Mouse (Mus musculus) liver, postnatal 0 days (tissue): Measurements from ENCODE around the gene Sec14l3. TPM values are rescaled to one million over a fixed set of nuclear protein-coding genes. Genes with fewer than 3 reads are reported as not detected.

Source experiments
- ATAC-seq: fragments of 200-750 bp; cut with Nextera tagmentation; 2 replicates; pipeline ENCODE4 v1.8.0; 2017; ENCODE audit warnings: mild to moderate bottlenecking, moderate library complexity
- DNase-seq: peaks from one replicate; pipeline ENCODE4 v3.0.0-alpha.2; 2016
- H3K27ac ChIP-seq: fragments of 300-500 bp; sonication (generic); 2 replicates; pipeline ENCODE4 v1.5.1; 2014; ENCODE audit warnings: antibody characterized with exemption, moderate library complexity, mild to moderate bottlenecking, low read depth
- H3K27me3 ChIP-seq: fragments of 300-500 bp; sonication (generic); 2 replicates; pipeline ENCODE4 v1.6.1; 2014; ENCODE audit warnings: low read length, control low read depth, mixed read lengths; ENCODE audit not compliant: insufficient read depth
- H3K36me3 ChIP-seq: fragments of 300-500 bp; sonication (generic); replicated peaks from 2 replicates; pipeline ENCODE4 v1.6.1; 2014; ENCODE audit warnings: mild to moderate bottlenecking, control low read depth, low read length, moderate library complexity, mixed read lengths; ENCODE audit not compliant: insufficient read depth
- H3K4me1 ChIP-seq: fragments of 300-500 bp; sonication (generic); 2 replicates; pipeline ENCODE4 v1.6.1; 2014; ENCODE audit warnings: antibody characterized with exemption, mild to moderate bottlenecking, control low read depth; ENCODE audit not compliant: insufficient read depth
- H3K4me2 ChIP-seq: fragments of 300-500 bp; sonication (generic); 2 replicates; pipeline ENCODE4 v1.6.1; 2014; ENCODE audit warnings: low read depth, mild to moderate bottlenecking, low read length, moderate library complexity, mixed read lengths
- H3K4me3 ChIP-seq: fragments of 300-500 bp; sonication (generic); 2 replicates; pipeline ENCODE4 v1.5.1; 2014; ENCODE audit warnings: low read depth, low read length
- H3K9ac ChIP-seq: fragments of 300-500 bp; sonication (generic); replicated peaks from 2 replicates; pipeline ENCODE4 v1.6.1; 2014; ENCODE audit warnings: mild to moderate bottlenecking, moderate library complexity
- H3K9me3 ChIP-seq: fragments of 300-500 bp; sonication (generic); 2 replicates; pipeline ENCODE4 v1.6.1; 2016; ENCODE audit warnings: mild to moderate bottlenecking, control low read depth, low read length, mixed read lengths
- CTCF ChIP-seq: sonication (generic); IDR thresholded peaks from 2 replicates; pipeline ENCODE4 v1.5.1; 2016; ENCODE audit warnings: antibody characterized with exemption, low read depth
- EP300 ChIP-seq: IDR thresholded peaks from 2 replicates; pipeline ENCODE4 v1.6.1; 2016; ENCODE audit warnings: antibody characterized with exemption, low read depth, mild to moderate bottlenecking
- WGBS: fragments of 180-500 bp; shearing (Covaris S2); extraction: QIAGEN DNeasy Blood & Tissue Kit; methylation state at CpG from one replicate; pipeline ENCODE4 v1.1.7; 2014; ENCODE audit not compliant: insufficient replicate concordance; 5-methylcytosine and 5-hydroxymethylcytosine counted together
- polyA plus RNA-seq: library from polyadenylated mRNA; unstranded; fragments of >200 nt; fragmentation: Nextera tagmentation; extraction: Ambion mirVana; gene quantifications from 2 replicates; pipeline ENCODE4 v1.2.1, GENCODE M21; 2015

The Sec14l3 gene
- polyA plus RNA-seq, 1 experiment from 2014 or later: not detected

GRCm38 (mm10) chr11:4047766-4048165, 16.9 kb upstream of the Sec14l3 start:
- Histone ChIP-seq H3K9ac (no peak overlapping the region), H3K4me3 (no peak overlapping the region), H3K4me1 (no peaks in the 10 kb centered on the region), H3K27ac (no peak overlapping the region), H3K36me3 (0 out of 2 replicates have a peak, but pooled peaks cover 5% of the 10 kb centered on the region), H3K4me2 (no peak overlapping the region), H3K9me3 (no peaks in the 10 kb centered on the region), H3K27me3 (no peaks in the 10 kb centered on the region)
- 72% methylated on average over 2 of the region's 2 CpGs for WGBS
- ATAC-seq (no peak), DNase-seq (no peak)
- no peak for TF ChIP-seq CTCF

DNA sequence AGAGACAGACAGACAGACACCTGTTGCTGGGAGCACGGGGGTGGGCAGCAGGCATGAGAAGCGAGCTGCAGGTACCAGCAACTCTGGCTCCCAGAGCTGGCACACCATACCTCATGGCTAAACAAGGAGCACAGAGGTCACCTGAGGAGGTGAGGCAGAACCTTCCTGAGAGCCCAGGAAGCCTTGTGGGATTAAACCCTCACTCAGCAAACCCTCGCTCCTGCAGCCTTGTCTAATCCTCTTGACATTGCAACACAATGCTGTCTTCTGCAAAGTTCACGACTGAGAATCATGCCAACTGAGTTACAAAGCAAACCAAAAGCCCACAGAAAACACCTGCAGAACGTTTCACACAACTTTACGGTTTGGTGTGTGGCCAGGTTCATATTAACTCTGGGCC, 16.2 kb upstream of the Sec14l3 start:
- Histone ChIP-seq H3K4me2 (no peak overlapping the region), H3K27ac (no peak overlapping the region), H3K9ac (no peak overlapping the region), H3K4me1 (no peaks in the 10 kb centered on the region), H3K27me3 (no peaks in the 10 kb centered on the region), H3K9me3 (no peaks in the 10 kb centered on the region), H3K36me3 (0 out of 2 replicates have a peak, but pooled peaks cover 5% of the 10 kb centered on the region), H3K4me3 (no peak overlapping the region)
- TF ChIP-seq EP300 (no peak), CTCF (no peak)
- DNase-seq: no peak
- WGBS: 89% methylated on average over 6 of the region's 6 CpGs
- no peak for ATAC-seq

GRCm38 (mm10) chr11:4053586-4053985, 11.1 kb upstream of the Sec14l3 start:
- Histone ChIP-seq H3K9me3 (no peaks in the 10 kb centered on the region), H3K27me3 (no peaks in the 10 kb centered on the region), H3K27ac (no peak overlapping the region), H3K4me2 (no peak overlapping the region), H3K4me1 (no peaks in the 10 kb centered on the region), H3K9ac (no peak overlapping the region), H3K36me3 (no peaks in the 10 kb centered on the region), H3K4me3 (no peak overlapping the region)
- ATAC-seq: peak; percentile 82
- TF ChIP-seq CTCF (peak; percentile 90), EP300 (no peak)
- 19% methylated on average over 5 of the region's 5 CpGs for WGBS
- DNase-seq: peak; percentile 81

DNA sequence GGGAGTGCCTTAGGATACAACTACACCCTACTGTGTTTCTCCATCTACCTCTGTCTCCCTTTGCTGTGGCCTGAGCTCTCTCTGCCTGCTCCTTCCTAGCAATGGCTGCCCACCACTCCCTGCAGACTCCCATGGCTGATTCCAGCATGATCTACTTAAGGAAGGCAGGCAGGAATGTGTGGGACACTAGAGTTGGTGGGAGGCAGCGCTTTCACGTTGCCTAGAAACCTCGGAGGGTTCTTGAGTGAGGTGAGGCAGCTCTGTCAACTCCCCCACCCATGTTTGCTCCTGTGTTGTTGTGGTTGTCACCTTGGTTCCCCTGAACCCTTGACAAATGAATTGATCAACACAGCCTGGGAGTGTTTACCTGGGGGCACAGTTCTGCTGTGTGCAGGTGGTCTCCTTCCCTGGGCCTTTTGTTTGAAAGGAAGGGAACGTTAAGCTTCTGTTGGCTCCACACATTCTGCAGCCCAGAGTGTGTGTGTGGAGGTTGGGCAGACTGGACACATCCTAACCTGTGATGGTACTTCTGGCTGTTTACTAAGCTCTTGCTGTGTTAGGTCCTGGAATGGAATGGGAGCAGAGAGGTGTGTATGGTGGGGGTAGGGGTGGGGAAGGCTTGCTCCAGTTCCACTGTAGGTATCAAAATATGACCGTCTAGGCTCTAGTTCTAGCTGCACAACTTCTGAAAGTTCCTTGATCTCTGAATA, 3.6 kb upstream of the Sec14l3 start:
- Histone ChIP-seq H3K9ac (no peak overlapping the region), H3K36me3 (no peaks in the 10 kb centered on the region), H3K27me3 (0 out of 2 replicates have a peak, but pooled peaks cover 3% of the 10 kb centered on the region), H3K4me1 (no peaks in the 10 kb centered on the region), H3K27ac (no peak overlapping the region), H3K4me3 (no peak overlapping the region), H3K4me2 (no peak overlapping the region), H3K9me3 (no peaks in the 10 kb centered on the region)
- ATAC-seq (no peak), DNase-seq (no peak)
- 54% methylated on average over 5 of the region's 5 CpGs for WGBS
- TF ChIP-seq CTCF (no peak), EP300 (no peak)

GRCm38 (mm10) chr11:4062523-4062922, 2.1 kb upstream of the Sec14l3 start:
- Histone ChIP-seq H3K4me1 (no peaks in the 10 kb centered on the region), H3K4me3 (no peak overlapping the region), H3K27me3 (0 out of 2 replicates have a peak, but pooled peaks cover 3% of the 10 kb centered on the region), H3K27ac (no peak overlapping the region), H3K9ac (no peak overlapping the region), H3K4me2 (no peak overlapping the region), H3K9me3 (no peaks in the 10 kb centered on the region), H3K36me3 (no peaks in the 10 kb centered on the region)
- 87% methylated on average over 4 of the region's 4 CpGs for WGBS
- no peak for TF ChIP-seq EP300
- TF ChIP-seq CTCF: no peak
- ATAC-seq (no peak), DNase-seq (no peak)

GRCm38 (mm10) chr11:4062981-4063380, 1.7 kb upstream of the Sec14l3 start:
- no peak overlapping the region for H3K9ac ChIP-seq
- H3K4me3 ChIP-seq: no peak overlapping the region
- no peak for TF ChIP-seq EP300
- no peak for TF ChIP-seq CTCF
- no peak overlapping the region for H3K27ac ChIP-seq
- DNase-seq: no peak
- no peaks in the 10 kb centered on the region for H3K4me1 ChIP-seq
- 0 out of 2 replicates have a peak, but pooled peaks cover 3% of the 10 kb centered on the region for H3K27me3 ChIP-seq
- H3K36me3 ChIP-seq: no peaks in the 10 kb centered on the region
- H3K9me3 ChIP-seq: no peaks in the 10 kb centered on the region
- no peak overlapping the region for H3K4me2 ChIP-seq
- 52% methylated on average over 6 of the region's 6 CpGs for WGBS
- no peak for ATAC-seq

DNA sequence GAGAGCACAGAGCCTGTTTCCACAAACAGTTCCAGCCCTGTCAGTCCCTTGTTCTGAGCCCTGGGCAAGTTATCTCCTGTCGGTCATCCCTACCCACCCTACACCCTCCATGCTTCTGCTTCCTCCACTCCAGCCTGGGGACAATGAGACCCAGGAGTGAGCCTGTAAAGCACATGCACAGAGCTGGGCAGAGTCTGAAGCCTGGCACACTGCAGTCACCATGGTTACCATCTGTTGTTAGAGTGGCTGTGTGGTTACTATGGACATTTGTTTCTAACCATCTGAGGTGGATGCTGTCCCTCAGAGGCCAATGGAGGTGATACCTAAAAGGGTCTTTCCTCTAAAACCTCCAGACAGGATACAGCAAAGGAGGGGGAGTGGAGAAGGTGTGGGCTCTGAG, 5.0 kb downstream of the Sec14l3 start:
- H3K36me3 ChIP-seq: no peaks in the 10 kb centered on the region
- H3K4me3 ChIP-seq: no peak overlapping the region
- H3K27ac ChIP-seq: no peak overlapping the region
- no peaks in the 10 kb centered on the region for H3K4me1 ChIP-seq
- DNase-seq (no peak), ATAC-seq (no peak)
- H3K9ac ChIP-seq: no peak overlapping the region
- WGBS: 57% methylated on average over 1 of the region's 1 CpGs
- no peak for TF ChIP-seq EP300
- TF ChIP-seq CTCF: no peak
- H3K9me3 ChIP-seq: no peaks in the 10 kb centered on the region
- H3K27me3 ChIP-seq: 0 out of 2 replicates have a peak, but pooled peaks cover under 1% of the 10 kb centered on the region
- no peak overlapping the region for H3K4me2 ChIP-seq
